Mouse (Mus musculus): ENCODE measurements around the gene Magi1.
A peak's percentile ranks its signal among the peaks of the same experiment; 100 is the strongest.
"Not testable (repeated sequence)": the region's sequence is repeated elsewhere in the genome, so short reads cannot be mapped to it uniquely, and the experiment has no call there.

Magi1 gene

GRCm38 (mm10) chr6:94043461-94043860, 240.3 kb downstream of the Magi1 start:
- no peak for DNase-seq

GRCm38 (mm10) chr6:94040093-94040492, 243.6 kb downstream of the Magi1 start:
- DNase-seq, result peak; percentile 34

- no peak for DNase-seq
Measured at GRCm38 (mm10) chr6:94038897-94039296, 244.8 kb downstream of the Magi1 start.

- DNase-seq, result no peak
Measured at GRCm38 (mm10) chr6:94036554-94036953, 247.2 kb downstream of the Magi1 start.

GRCm38 (mm10) chr6:94026361-94026760, 257.4 kb downstream of the Magi1 start:
- DNase-seq, result no peak

GRCm38 (mm10) chr6:94022437-94022836, 261.3 kb downstream of the Magi1 start:
- DNase-seq, result no peak

GRCm38 (mm10) chr6:94021239-94021962, 262.3 kb downstream of the Magi1 start:
- DNase-seq, result no peak

GRCm38 (mm10) chr6:94020566-94020965, 263.2 kb downstream of the Magi1 start:
- DNase-seq, result no peak

- DNase-seq, result no peak
Measured at GRCm38 (mm10) chr6:94019935-94020334, 263.8 kb downstream of the Magi1 start.

- DNase-seq, result no peak
Measured at GRCm38 (mm10) chr6:94013761-94014160, 270.0 kb downstream of the Magi1 start.

- peak; percentile 21 for DNase-seq
Measured at GRCm38 (mm10) chr6:94011947-94012346, 271.8 kb downstream of the Magi1 start.

GRCm38 (mm10) chr6:94011521-94011920, 272.2 kb downstream of the Magi1 start:
- DNase-seq, result no peak

- DNase-seq, result no peak
Measured at GRCm38 (mm10) chr6:94008577-94008976, 275.1 kb downstream of the Magi1 start.

- DNase-seq, result not testable (repeated sequence)
Measured at GRCm38 (mm10) chr6:94003586-94003985, 280.1 kb downstream of the Magi1 start.

- DNase-seq, result no peak
Measured at GRCm38 (mm10) chr6:93996841-93997485, 286.8 kb downstream of the Magi1 start.

GRCm38 (mm10) chr6:93987561-93987960, 296.2 kb downstream of the Magi1 start:
- no peak for DNase-seq

GRCm38 (mm10) chr6:93985111-93985510, 298.6 kb downstream of the Magi1 start:
- DNase-seq, result peak; percentile 40

GRCm38 (mm10) chr6:93983551-93983950, 300.2 kb downstream of the Magi1 start:
- no peak for DNase-seq

GRCm38 (mm10) chr6:93981211-93981610, 302.5 kb downstream of the Magi1 start:
- DNase-seq, result peak; percentile 13

GRCm38 (mm10) chr6:93979241-93979640, 304.5 kb downstream of the Magi1 start:
- no peak for DNase-seq

- no peak for DNase-seq
Measured at GRCm38 (mm10) chr6:93968721-93969120, 315.0 kb downstream of the Magi1 start.

- DNase-seq, result no peak
Measured at GRCm38 (mm10) chr6:93962757-93963336, 320.9 kb downstream of the Magi1 start.

- no peak for DNase-seq
Measured at GRCm38 (mm10) chr6:93961782-93962181, 321.9 kb downstream of the Magi1 start.

- DNase-seq, result no peak
Measured at GRCm38 (mm10) chr6:93957172-93957571, 326.5 kb downstream of the Magi1 start.
